Mouse (Mus musculus): ENCODE data around the gene Gpr37l1. TPM values are rescaled to one million over a fixed set of nuclear protein-coding genes. Genes with fewer than 3 reads are reported as not detected.
A peak's percentile ranks its signal among the peaks of the same experiment; 100 is the strongest.

Gpr37l1 gene
- total and polyA plus RNA-seq, 3 experiments: not detected

DNA sequence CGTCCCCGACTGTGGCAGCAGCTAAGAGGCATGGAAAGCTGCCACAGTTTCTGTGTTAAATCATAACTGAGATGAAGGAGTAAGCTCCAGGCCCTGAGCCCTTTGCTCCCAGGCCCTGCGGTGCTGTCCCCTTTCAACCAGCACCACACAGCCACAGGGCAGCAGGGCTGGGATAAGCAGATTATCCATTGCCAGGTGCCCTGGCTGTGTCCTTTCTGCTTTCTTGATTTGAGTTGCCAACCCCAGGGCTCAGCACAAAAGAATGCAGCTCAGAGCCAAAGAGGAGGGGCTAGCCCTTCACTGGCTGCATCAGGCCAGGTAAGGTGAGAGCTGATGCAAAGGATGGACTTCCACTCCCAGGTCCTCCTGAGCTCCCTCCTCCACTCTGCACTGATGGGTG, 10.2 kb upstream of the Gpr37l1 start:
- in situ Hi-C loops (cut with MboI; ENCODE audit: low pct_ligation_motif_present, low pct_unique_long_range_greater_than_20kb, low sequenced_read_pairs) (no loop called here), dilution Hi-C loops (cut with MboI; ENCODE audit: extremely low pct_ligation_motif_present, extremely low pct_unique_long_range_greater_than_20kb, low sequenced_read_pairs) (no loop called here)
- Histone ChIP-seq H3K36me3 (replicated peaks in 1 of 2; ENCODE audit: control insufficient read depth in 1 of 2, insufficient read depth in 1 of 2, low read length in 1 of 2) (no peaks in the 10 kb centered on the region), H3K4me1 (ENCODE audit: control insufficient read depth in 1 of 2, insufficient read depth in 2 of 2) (peaks cover 32 to 78% of the 10 kb centered on the region in 2 experiments), H3K27me3 (replicated peaks) (no peaks in the 10 kb centered on the region), H3K4me3 (replicated peaks in 1 of 3; ENCODE audit: low read depth in 2 of 3, low read length in 2 of 3, poor library complexity in 1 of 3) (no peak overlapping the region), H3K9me3 (replicated peaks; ENCODE audit: low read length) (no peaks in the 10 kb centered on the region), H3K4me2 (ENCODE audit: insufficient read depth, low read depth, poor library complexity, severe bottlenecking) (no peak overlapping the region), H3K27ac (ENCODE audit: insufficient read depth, low read depth) (peak overlapping the region; percentile 30; the same call in 1 of the 2 replicates), H3K9ac (ENCODE audit: insufficient read depth, low read depth) (no peak overlapping the region), H3K79me2 (replicated peaks; ENCODE audit: control insufficient read depth, extremely low read depth, insufficient read depth, poor library complexity, severe bottlenecking) (no peaks in the 10 kb centered on the region)
- no peak for TF ChIP-seq SIN3A (IDR thresholded peaks at IDR 0.05; ENCODE audit: low read length)
- TF ChIP-seq CHD2 (IDR thresholded peaks at IDR 0.05; ENCODE audit: low read length): no peak
- TF ChIP-seq MYC (IDR thresholded peaks at IDR 0.05; ENCODE audit: low read depth, low read length): no peak
- no peak for TF ChIP-seq JUN (IDR thresholded peaks at IDR 0.05; ENCODE audit: insufficient read depth, low read depth, low read length)
- TF ChIP-seq POLR2AphosphoS2 (IDR thresholded peaks at IDR 0.05; ENCODE audit: low read depth, low read length): no peak
- no peak for TF ChIP-seq MAZ (IDR thresholded peaks at IDR 0.05; ENCODE audit: low read depth, low read length)
- no peak for TF ChIP-seq HCFC1 (IDR thresholded peaks at IDR 0.05; ENCODE audit: low read depth, low read length)
- TF ChIP-seq KAT2A (IDR thresholded peaks at IDR 0.05; ENCODE audit: insufficient replicate concordance, low read length): no peak
- TF ChIP-seq NELFE (IDR thresholded peaks at IDR 0.05; ENCODE audit: low read depth, low read length): no peak
- no peak for TF ChIP-seq BHLHE40 (IDR thresholded peaks at IDR 0.05; ENCODE audit: low read depth, low read length)
- no peak for TF ChIP-seq POLR2A (IDR thresholded peaks at IDR 0.05; ENCODE audit: low read depth, low read length)
- no peak for TF ChIP-seq SMC3 (IDR thresholded peaks at IDR 0.05; ENCODE audit: low read depth, low read length)
- TF ChIP-seq IRF4 (IDR thresholded peaks at IDR 0.05; ENCODE audit: low read depth, low read length): no peak
- no peak for TF ChIP-seq CTCF (conservative IDR thresholded peaks at IDR 0.05 in 1 of 2, IDR thresholded peaks at IDR 0.05 in 1 of 2; ENCODE audit: low read depth in 2 of 2, low read length in 2 of 2)
- DNase-seq (ENCODE audit: extremely low read depth): no peak

DNA sequence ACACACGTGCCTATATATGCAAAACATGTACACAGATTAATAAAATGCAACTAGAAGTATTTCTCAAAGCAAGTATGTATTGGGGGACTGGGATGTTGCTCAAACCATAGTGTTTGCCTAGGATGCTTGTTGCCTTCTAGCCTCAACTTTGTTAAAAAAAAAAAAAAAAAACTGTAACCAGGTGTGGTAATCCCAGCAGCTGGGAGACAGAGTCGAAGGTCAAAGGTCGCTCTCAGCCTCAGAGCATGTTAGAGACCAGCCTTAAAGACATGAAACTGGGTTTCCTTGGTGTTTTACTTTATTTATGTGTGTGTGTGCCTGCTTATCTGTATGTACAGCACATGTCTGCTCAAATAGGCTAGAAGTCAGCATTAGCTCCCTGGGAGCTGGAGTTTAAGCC, 7.7 kb upstream of the Gpr37l1 start:
- Histone ChIP-seq H3K36me3 (replicated peaks in 1 of 2; ENCODE audit: control insufficient read depth in 1 of 2, insufficient read depth in 1 of 2, low read length in 1 of 2) (no peaks in the 10 kb centered on the region), H3K9me3 (replicated peaks; ENCODE audit: low read length) (no peaks in the 10 kb centered on the region), H3K27me3 (replicated peaks) (no peaks in the 10 kb centered on the region), H3K9ac (ENCODE audit: insufficient read depth, low read depth) (no peak overlapping the region), H3K27ac (ENCODE audit: insufficient read depth, low read depth) (no peak overlapping the region), H3K79me2 (replicated peaks; ENCODE audit: control insufficient read depth, extremely low read depth, insufficient read depth, poor library complexity, severe bottlenecking) (no peaks in the 10 kb centered on the region), H3K4me1 (ENCODE audit: control insufficient read depth in 1 of 2, insufficient read depth in 2 of 2) (peaks cover 28 to 65% of the 10 kb centered on the region in 2 experiments), H3K4me3 (replicated peaks in 1 of 3; ENCODE audit: low read depth in 2 of 3, low read length in 2 of 3, poor library complexity in 1 of 3) (no peak overlapping the region), H3K4me2 (ENCODE audit: insufficient read depth, low read depth, poor library complexity, severe bottlenecking) (no peak overlapping the region)
- dilution Hi-C loops (cut with MboI; ENCODE audit: extremely low pct_ligation_motif_present, extremely low pct_unique_long_range_greater_than_20kb, low sequenced_read_pairs): no loop called here
- peak; percentile 58 for TF ChIP-seq BHLHE40 (IDR thresholded peaks at IDR 0.05; ENCODE audit: low read depth, low read length)
- no peak for TF ChIP-seq POLR2A (IDR thresholded peaks at IDR 0.05; ENCODE audit: low read depth, low read length)
- TF ChIP-seq ZNF384 (IDR thresholded peaks at IDR 0.05; ENCODE audit: low read depth, low read length): peak; percentile 70
- no peak for TF ChIP-seq USF1 (IDR thresholded peaks at IDR 0.05; ENCODE audit: low read depth, low read length)
- in situ Hi-C loops (cut with MboI; ENCODE audit: low pct_ligation_motif_present, low pct_unique_long_range_greater_than_20kb, low sequenced_read_pairs): no loop called here
- no peak for DNase-seq (ENCODE audit: extremely low read depth)

Measured in CH12.LX (cell line).